In genomic region chr10:12866971-12867732, GRCm38 (mm10) we compare ENCODE assay signal across 8 mouse cellular contexts. TPM values are rescaled to one million over a fixed set of nuclear protein-coding genes. Genes with fewer than 3 reads are reported as not detected.
A peak's percentile ranks its signal among the peaks of the same experiment; 100 is the strongest.
DNase-seq lines count a peak whose midpoint lies in the region; ATAC-seq and TF ChIP-seq lines count a peak whose summit lies in the region.

No protein-coding gene starts in this region.

- TF ChIP-seq POLR2A in small intestine, adult 2 months (IDR thresholded peaks at IDR 0.05; ENCODE audit: low read depth, low read length): no peak

- H3K4me3 ChIP-seq in heart, embryonic 10.5 days: peak overlapping the region; percentile 84
- H3K4me3 ChIP-seq in kidney, embryonic 15.5 days (replicated peaks): peak overlapping the region; percentile 69
- H3K4me3 ChIP-seq in small intestine, adult 2 months (ENCODE audit: low read depth, low read length): peak overlapping the region; percentile 96

- DNase-seq in 3T3-L1 (ENCODE audit: low read depth, low spot score): peak; percentile 80
- DNase-seq in NIH3T3 (ENCODE audit: low read depth): peak; percentile 63
- peak; percentile 87 for DNase-seq in heart, embryonic 10.5 days (ENCODE audit: low spot score)
- peak; percentile 58 for DNase-seq in lung, postnatal 36 days
- no peak for DNase-seq in layer of hippocampus, postnatal 14 days (ENCODE audit: low spot score in 2 of 2)

- H3K27ac ChIP-seq in heart, embryonic 10.5 days: peak overlapping the region; percentile 99
- peak overlapping the region; percentile 94 for H3K27ac ChIP-seq in kidney, embryonic 15.5 days
- H3K27ac ChIP-seq in small intestine, adult 2 months (ENCODE audit: insufficient read depth, low read depth, low read length): peak overlapping the region; percentile 98

- peak overlapping the region; percentile 77 for H3K4me2 ChIP-seq in kidney, embryonic 15.5 days

- TF ChIP-seq CTCF in small intestine, adult 2 months (IDR thresholded peaks at IDR 0.05; ENCODE audit: extremely low read depth, insufficient read length, insufficient replicate concordance, low read depth, low read length): no peak; the same call in 1 of the 2 replicates

- no peaks in the 10 kb centered on the region for H3K27me3 ChIP-seq in heart, embryonic 10.5 days (ENCODE audit: insufficient read depth, poor library complexity, severe bottlenecking)
- H3K27me3 ChIP-seq in kidney, embryonic 15.5 days: no peaks in the 10 kb centered on the region
- H3K27me3 ChIP-seq in small intestine, adult 2 months (ENCODE audit: control insufficient read depth, insufficient read depth, low read length): no peaks in the 10 kb centered on the region

- no peaks in the 10 kb centered on the region for H3K36me3 ChIP-seq in heart, embryonic 10.5 days
- no peaks in the 10 kb centered on the region for H3K36me3 ChIP-seq in kidney, embryonic 15.5 days
- H3K36me3 ChIP-seq in small intestine, adult 2 months (ENCODE audit: control insufficient read depth, insufficient read depth, low read length): no peaks in the 10 kb centered on the region

- WGBS in heart, embryonic 10.5 days: 3% methylated on average over 28 of the region's 28 CpGs
- 1% methylated on average over 28 of the region's 28 CpGs for WGBS in kidney, embryonic 15.5 days
- 5% methylated on average over 28 of the region's 28 CpGs for WGBS in small intestine, adult 2 months

- ATAC-seq in common myeloid progenitor, adult 5-6 weeks (replicated peaks; ENCODE audit: low read depth, poor library complexity, severe bottlenecking): peak; percentile 64
- peak; percentile 22; the same call in 1 of the 2 replicates for ATAC-seq in kidney, embryonic 15.5 days (replicated peaks; ENCODE audit: low FRiP score)

- H3K4me1 ChIP-seq in heart, embryonic 10.5 days: peaks cover 24% of the 10 kb centered on the region
- H3K4me1 ChIP-seq in kidney, embryonic 15.5 days: peaks cover 23% of the 10 kb centered on the region
- peaks cover 10% of the 10 kb centered on the region; the same call in 1 of the 2 replicates for H3K4me1 ChIP-seq in small intestine, adult 2 months (ENCODE audit: control insufficient read depth, insufficient read depth, insufficient read length, low read length)

- H3K9ac ChIP-seq in kidney, embryonic 15.5 days: peak overlapping the region; percentile 74

- no peaks in the 10 kb centered on the region for H3K9me3 ChIP-seq in heart, embryonic 10.5 days
- no peaks in the 10 kb centered on the region for H3K9me3 ChIP-seq in kidney, embryonic 15.5 days (replicated peaks)

RNA-seq across cellular contexts. Expression of gene Utrn, which starts 2.0 kb away (rescaled TPM):
- total RNA-seq in common myeloid progenitor, adult 5-6 weeks (2017): 45.9 and 46.5 TPM in 2 replicates
- 65.2 and 68.5 TPM in 2 replicates for polyA plus RNA-seq in heart, embryonic 10.5 days (2016; fragmentation: Nextera tagmentation; extraction: Ambion mirVana)
- polyA plus RNA-seq in kidney, embryonic 15.5 days (2015; fragmentation: Nextera tagmentation; extraction: Ambion mirVana): 85.2 and 86.1 TPM in 2 replicates
- 6.9 and 20.5 TPM in 2 replicates for polyA plus RNA-seq in small intestine, adult 2 months (2012; rRNA removed)
- total RNA-seq in layer of hippocampus, postnatal 14 days (2021): 10 to 100 TPM; 35.6 to 40.3 TPM

Comparison
In these comparisons a context has a peak if more than half of its experiments do, and no peak if none do; other contexts are left out.
1. DNase-seq: peak in 3T3-L1 (single experiment), NIH3T3 (single experiment), heart, embryonic 10.5 days (single experiment) and lung, postnatal 36 days (single experiment); none in layer of hippocampus, postnatal 14 days (0 of 2).
2. Peak in every context shown above with its lines, with median percentiles within 50 percentile points of each other: H3K27ac ChIP-seq and H3K4me3 ChIP-seq.